Mouse (Mus musculus) splenic B cell, adult 2 months (primary cell): ENCODE results near the gene Fga.

Source experiments
- DNase-seq: peaks from one replicate; pipeline ENCODE4 v3.0.0-alpha.2; 2011; ENCODE audit warnings: low read depth, low spot score
- H3K27me3 ChIP-seq: 2 replicates; pipeline ENCODE4 v1.6.1; 2012; ENCODE audit warnings: mild to moderate bottlenecking, low read length, moderate library complexity, mixed read lengths; ENCODE audit not compliant: control insufficient read depth, poor library complexity, insufficient read depth, severe bottlenecking
- H3K36me3 ChIP-seq: 2 replicates; pipeline ENCODE4 v1.6.1; 2012; ENCODE audit warnings: mild to moderate bottlenecking, low read length, moderate library complexity, mixed read lengths; ENCODE audit not compliant: control insufficient read depth, poor library complexity, insufficient read depth, severe bottlenecking

The Fga gene

DNA sequence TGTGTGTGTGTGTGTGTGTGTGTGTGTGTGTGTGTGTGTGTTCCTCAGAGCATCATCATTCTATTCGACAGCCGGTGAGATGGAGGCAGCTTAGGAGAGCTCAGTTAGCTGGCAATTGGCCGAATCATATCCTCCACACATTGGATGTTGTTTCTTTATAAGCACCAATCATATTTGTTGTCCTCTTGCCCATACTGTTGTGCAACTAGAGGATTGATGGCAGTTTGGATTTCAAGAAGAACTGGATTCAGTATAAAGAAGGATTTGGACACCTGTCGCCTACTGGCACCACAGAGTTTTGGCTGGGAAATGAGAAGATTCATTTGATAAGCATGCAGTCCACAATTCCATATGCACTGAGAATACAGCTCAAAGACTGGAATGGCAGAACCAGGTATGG, 14.7 kb upstream of the Fga start:
- Histone ChIP-seq H3K27me3 (no peaks in the 10 kb centered on the region; the same call in 1 of the 2 replicates), H3K36me3 (no peaks in the 10 kb centered on the region)
- DNase-seq: no peak

- Histone ChIP-seq H3K27me3 (no peaks in the 10 kb centered on the region; the same call in 1 of the 2 replicates), H3K36me3 (no peaks in the 10 kb centered on the region)
- no peak for DNase-seq
These were observed 14.3 kb upstream of the Fga start for GRCm38 (mm10) chr3:83011565-83011964.

- Histone ChIP-seq H3K27me3 (no peaks in the 10 kb centered on the region; the same call in 1 of the 2 replicates), H3K36me3 (no peaks in the 10 kb centered on the region)
- DNase-seq: no peak
These were observed 13.2 kb upstream of the Fga start for GRCm38 (mm10) chr3:83012636-83013035.

- Histone ChIP-seq H3K36me3 (no peaks in the 10 kb centered on the region), H3K27me3 (no peaks in the 10 kb centered on the region; the same call in 1 of the 2 replicates)
- no peak for DNase-seq
These were observed 11.9 kb upstream of the Fga start for GRCm38 (mm10) chr3:83013951-83014350.

- Histone ChIP-seq H3K27me3 (no peaks in the 10 kb centered on the region; the same call in 1 of the 2 replicates), H3K36me3 (no peaks in the 10 kb centered on the region)
- no peak for DNase-seq
These were observed 9.6 kb upstream of the Fga start for GRCm38 (mm10) chr3:83016236-83016635.

DNA sequence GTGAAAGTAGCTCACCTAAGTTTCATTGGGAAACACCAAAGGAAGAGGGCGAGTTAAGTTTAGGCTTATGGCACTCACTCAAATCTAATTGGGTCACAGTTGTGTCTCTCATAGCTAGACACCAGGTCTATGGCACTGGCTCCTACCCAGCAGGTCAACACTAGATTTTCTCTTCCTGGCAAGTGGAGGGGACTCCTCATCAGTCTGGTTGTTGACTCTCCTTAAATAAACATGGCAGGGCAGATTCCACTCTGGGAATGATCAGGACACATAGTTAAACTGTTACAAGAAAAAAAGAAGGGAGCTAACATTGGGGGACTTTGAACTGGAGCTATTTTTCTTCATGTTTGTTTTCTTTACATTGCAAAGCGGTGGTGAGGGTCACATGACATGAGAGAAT, 5.5 kb upstream of the Fga start:
- H3K27me3 ChIP-seq: no peaks in the 10 kb centered on the region
- H3K36me3 ChIP-seq: no peaks in the 10 kb centered on the region
- no peak for DNase-seq

DNA sequence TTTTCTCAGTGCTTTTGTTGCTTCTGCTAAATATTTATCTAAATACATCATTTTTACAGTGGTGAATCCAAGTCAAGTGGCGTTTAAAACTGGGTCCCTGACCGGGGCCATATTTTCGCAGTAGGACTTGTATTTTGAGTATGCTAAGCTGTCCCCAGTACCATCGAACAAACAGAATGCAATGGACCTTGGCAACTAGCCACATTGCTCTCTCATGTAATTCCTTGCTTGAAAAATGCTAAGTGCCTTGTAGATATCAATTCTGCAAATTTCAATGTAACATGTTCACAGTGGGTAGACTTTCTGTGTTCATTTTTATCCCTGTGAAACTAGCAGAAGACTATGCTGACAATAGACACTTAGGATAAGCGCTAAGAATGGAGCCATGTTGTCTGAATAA, 4.7 kb upstream of the Fga start:
- Histone ChIP-seq H3K36me3 (no peaks in the 10 kb centered on the region), H3K27me3 (no peaks in the 10 kb centered on the region)
- no peak for DNase-seq

GRCm38 (mm10) chr3:83025036-83025435, 840 bp upstream of the Fga start:
- no peaks in the 10 kb centered on the region for H3K27me3 ChIP-seq
- no peak for DNase-seq
- no peaks in the 10 kb centered on the region for H3K36me3 ChIP-seq

DNA sequence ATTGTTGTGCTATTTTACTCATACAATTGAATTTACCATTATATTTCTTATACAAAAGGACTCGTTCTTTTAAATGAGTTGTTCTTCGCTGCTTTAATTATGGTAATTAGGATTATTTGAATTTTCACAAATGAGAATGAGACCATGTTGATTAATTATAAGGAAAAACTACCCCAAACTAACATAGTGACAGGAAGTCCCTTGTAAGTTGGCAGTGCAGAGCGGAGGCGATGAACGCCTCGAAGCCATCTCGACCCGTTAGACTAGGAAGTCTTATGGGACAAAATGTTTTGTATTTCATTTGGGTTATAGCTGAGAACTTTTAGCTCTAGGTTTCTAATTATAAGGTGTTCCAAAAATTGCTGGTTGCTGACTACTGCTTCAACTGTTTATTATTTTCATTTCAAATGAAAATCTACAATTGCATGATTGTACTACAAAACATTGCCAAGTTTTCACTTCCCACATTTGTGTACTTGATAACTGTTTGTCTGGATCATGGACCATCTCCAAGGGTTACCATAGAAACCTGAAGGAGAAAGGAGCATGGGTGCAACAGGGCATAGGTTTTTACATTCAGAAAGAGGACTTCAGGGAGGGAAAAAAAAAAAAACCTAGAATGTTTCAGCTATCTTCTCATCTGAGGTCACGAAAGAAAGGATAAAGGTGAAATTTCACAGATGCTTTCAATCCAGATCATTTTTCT, 1.8 kb downstream of the Fga start:
- Histone ChIP-seq H3K27me3 (no peaks in the 10 kb centered on the region), H3K36me3 (no peaks in the 10 kb centered on the region)
- DNase-seq: no peak

DNA sequence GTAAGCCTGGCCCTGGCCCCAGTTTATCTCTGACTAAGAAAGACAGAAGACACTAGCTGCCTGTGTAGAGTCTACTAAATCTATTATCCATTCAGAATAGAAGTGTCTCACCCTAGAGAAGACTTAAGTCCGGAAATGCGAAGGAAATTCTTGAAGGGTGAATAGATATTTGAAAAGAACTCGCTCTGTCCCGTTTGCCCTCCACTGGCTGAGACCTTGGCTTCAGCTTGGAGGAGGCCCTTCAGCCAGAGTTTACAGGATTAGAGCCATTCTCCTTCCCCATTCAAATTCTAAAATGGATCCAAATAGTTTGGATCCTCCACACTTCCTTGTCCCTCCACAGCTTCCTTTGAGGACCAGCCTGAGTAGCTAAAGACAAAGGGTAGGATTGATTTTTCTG, 4.5 kb downstream of the Fga start:
- no peaks in the 10 kb centered on the region for H3K36me3 ChIP-seq
- no peak for DNase-seq

GRCm38 (mm10) chr3:83032746-83033308, 7.0 kb downstream of the Fga start:
- no peak for DNase-seq
- H3K27me3 ChIP-seq: no peaks in the 10 kb centered on the region
- H3K36me3 ChIP-seq: no peaks in the 10 kb centered on the region

More for the DNA sequence above, 4.5 kb downstream of the Fga start:
- H3K27me3 ChIP-seq: no peaks in the 10 kb centered on the region

DNA sequence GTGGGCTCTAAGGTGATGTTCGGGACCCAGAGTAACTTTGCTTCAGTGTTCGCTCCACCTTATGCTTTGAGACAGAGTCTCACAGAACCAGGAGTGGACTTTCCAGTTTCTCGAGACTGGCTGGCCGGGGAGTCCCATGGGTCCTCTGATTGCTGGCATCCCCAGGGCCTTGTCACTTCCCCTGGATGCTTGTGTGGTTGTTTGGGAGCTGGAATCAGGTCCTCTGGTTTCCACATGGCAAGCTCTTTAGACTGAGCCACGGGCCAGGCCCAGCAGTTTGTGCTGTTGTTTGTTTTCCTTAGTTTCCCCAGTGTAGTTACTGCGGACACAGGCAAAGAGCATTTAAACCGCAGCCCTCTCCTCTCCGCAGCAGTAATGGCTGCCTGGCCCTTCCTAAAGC, 7.9 kb downstream of the Fga start:
- no peaks in the 10 kb centered on the region for H3K36me3 ChIP-seq
- no peaks in the 10 kb centered on the region for H3K27me3 ChIP-seq
- DNase-seq: no peak

GRCm38 (mm10) chr3:83038865-83039264, 13.0 kb downstream of the Fga start:
- Histone ChIP-seq H3K27me3 (no peaks in the 10 kb centered on the region), H3K36me3 (no peaks in the 10 kb centered on the region)
- no peak for DNase-seq

- Histone ChIP-seq H3K36me3 (no peaks in the 10 kb centered on the region), H3K27me3 (no peaks in the 10 kb centered on the region)
- DNase-seq: no peak
These were observed 13.8 kb downstream of the Fga start for GRCm38 (mm10) chr3:83039666-83040065.

DNA sequence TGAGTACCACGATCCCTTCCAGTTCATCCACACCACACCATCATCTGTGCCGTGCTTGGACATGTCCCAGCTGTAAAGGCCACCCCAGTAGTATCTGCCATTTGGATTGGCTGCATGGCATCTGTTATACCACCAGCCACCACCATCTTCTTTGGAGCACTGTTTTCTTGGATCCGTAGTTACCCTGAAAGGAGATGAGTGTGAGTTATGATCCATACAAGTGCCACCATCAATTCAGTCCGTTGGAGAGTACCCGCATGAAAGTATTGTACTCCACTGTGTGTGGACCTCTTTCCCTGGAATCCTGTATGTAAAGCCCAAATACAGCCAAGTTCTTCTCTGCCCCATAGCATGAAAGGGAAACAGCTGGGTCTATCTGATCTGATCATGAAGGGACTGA, 16.6 kb downstream of the Fga start:
- no peaks in the 10 kb centered on the region for H3K36me3 ChIP-seq
- DNase-seq: no peak
- H3K27me3 ChIP-seq: no peaks in the 10 kb centered on the region

DNA sequence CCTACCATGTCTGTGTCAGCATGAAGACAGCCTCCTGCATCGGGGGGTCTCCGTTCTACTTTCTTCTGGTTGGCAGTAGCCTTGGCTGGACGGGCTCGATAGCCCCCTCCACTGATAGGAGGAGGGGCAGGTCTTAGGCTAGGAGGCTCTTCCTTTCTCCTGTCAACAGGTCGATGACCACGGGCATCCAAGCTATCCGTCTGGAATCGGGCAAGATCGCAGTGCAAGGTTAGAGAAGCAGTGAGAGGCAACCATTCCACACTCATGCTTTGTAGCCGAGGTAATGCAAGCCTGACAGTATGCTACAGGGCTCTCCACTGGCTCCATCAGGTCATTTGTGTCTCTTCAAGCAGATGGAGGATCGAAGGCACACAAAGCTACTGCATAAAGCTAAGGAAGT, 20.8 kb downstream of the Fga start:
- H3K36me3 ChIP-seq: no peaks in the 10 kb centered on the region
- DNase-seq: no peak
- no peaks in the 10 kb centered on the region for H3K27me3 ChIP-seq
